Mouse (Mus musculus) bone marrow, adult 2 months (tissue): Measurements from ENCODE around the gene Creg2.

ENCODE experiments used
- CTCF ChIP-seq: fragments of 200-500 bp; IDR thresholded peaks from 2 replicates; pipeline ENCODE4 v1.5.1; 2011; ENCODE audit warnings: low read length, control low read depth; ENCODE audit not compliant: control insufficient read depth, insufficient read depth
- POLR2A ChIP-seq: fragments of 200-500 bp; IDR thresholded peaks from 2 replicates; pipeline ENCODE4 v1.6.1; 2011; ENCODE audit warnings: low read depth, mild to moderate bottlenecking, control low read depth, low read length, borderline replicate concordance; ENCODE audit not compliant: control insufficient read depth

GRCm38 (mm10) chr1:39648584-39648983 lies 2.7 kb downstream of the Creg2 start:
- TF ChIP-seq CTCF: no peak
- TF ChIP-seq POLR2A: no peak
